Mouse (Mus musculus) G1E (cell line): ENCODE results near the gene Xylt1.

Experiments
- CTCF ChIP-seq: IDR thresholded peaks from 2 replicates; pipeline ENCODE4 v1.5.1; 2012; ENCODE audit warnings: low read depth, low read length, inconsistent platforms, mixed read lengths
- GATA1 ChIP-seq: IDR thresholded peaks from 2 replicates; pipeline ENCODE4 v1.6.1; 2012; ENCODE audit warnings: borderline replicate concordance, low read length, inconsistent platforms, mixed read lengths
- GATA2 ChIP-seq: IDR thresholded peaks from 2 replicates; pipeline ENCODE4 v1.6.1; 2012; ENCODE audit warnings: low read depth, low read length, inconsistent platforms, borderline replicate concordance
- POLR2AphosphoS5 ChIP-seq: IDR thresholded peaks from 2 replicates; pipeline ENCODE4 v1.6.1; 2012; ENCODE audit warnings: low read depth, low read length, inconsistent platforms; ENCODE audit not compliant: insufficient replicate concordance
- TAL1 ChIP-seq: conservative IDR thresholded peaks from 2 replicates; pipeline ENCODE4 v1.6.1; 2012; ENCODE audit warnings: low read depth, low read length, inconsistent platforms, mixed read lengths

DNA sequence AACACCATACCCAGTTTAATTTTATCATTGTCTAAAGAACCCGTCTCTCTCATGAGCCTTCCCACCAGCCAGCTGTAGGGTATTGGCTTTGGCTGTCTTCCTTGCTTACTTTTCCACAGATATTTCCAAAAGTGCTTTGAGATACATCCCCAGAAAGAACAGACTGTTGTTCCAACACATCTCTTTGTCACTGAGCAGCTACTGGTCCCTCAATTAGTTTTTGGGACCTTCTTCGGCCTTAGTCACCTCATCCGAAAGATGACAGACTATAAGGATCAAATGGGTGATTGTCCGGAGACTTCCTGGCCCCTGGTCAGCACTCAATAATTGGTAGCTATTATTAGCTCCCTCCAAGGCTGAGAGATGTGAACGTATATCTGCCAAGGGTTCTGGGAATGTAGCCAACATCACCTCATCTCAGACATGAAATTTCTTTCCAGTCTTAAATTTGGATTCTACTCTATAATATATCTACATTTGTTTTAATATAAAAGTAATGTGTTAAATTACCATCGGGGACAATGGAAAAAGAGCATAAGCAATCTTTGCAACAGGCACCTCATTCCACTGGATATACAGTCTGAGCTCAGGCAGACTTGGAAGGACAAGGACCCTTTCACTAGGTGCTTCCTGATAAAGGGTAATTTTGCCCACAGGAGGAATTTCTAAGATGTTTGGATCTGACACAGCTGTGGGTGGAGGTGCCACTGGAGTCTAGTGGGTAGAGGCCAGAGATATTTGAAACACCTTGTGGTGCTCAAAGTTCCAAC lies 23.2 kb upstream of the Xylt1 start:
- TF ChIP-seq CTCF (no peak), GATA1 (no peak), POLR2AphosphoS5 (no peak), GATA2 (no peak), TAL1 (no peak)
